Mouse (Mus musculus): Measurements from ENCODE around the gene Wdr70.

Gene Wdr70

GRCm38 (mm10) chr15:7934105-7934504 lies 164.9 kb downstream of the Wdr70 start:
- no peak for DNase-seq (ENCODE audit: low read depth)

DNA sequence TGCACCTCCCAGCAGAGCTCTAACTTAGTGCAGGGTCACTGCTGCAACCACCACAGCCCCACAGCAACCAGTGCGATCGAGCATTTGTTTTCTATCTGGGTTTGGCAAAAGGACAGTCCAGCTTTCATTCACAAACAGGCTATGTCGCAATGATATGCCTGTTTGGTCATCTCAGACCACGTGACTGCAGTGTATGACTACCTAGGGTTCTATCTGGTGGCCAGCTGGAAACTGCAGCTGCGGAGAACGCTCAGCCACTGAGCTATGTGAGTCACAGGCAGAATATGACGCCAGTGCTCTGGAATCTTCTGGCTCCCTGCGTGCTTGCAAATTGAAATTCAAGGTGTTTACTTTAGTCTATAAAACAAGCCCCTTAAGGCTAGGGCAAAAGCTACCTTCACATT lies 167.4 kb downstream of the Wdr70 start:
- DNase-seq (ENCODE audit: low read depth), result peak; percentile 87

GRCm38 (mm10) chr15:7925382-7925781 lies 173.6 kb downstream of the Wdr70 start:
- peak; percentile 44 for DNase-seq (ENCODE audit: low read depth)

DNA sequence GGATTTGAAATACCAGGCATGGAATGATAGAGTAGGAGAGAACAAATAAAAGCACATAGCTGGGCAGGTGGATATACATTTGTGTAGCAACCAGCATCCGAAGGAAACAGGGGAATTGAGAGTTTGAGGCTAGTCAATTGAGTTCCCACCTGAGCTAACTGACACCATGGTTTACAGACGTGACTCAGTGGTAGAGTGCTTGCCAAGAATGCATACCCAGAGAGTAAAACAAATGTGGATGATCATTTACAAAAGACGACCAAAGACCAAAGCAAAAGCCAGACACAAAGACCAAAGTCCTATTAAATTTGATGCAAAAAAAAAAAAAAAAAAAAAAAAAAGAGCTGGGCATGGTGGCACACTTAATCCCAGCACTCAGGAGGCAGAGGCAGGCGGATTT lies 175.7 kb downstream of the Wdr70 start:
- DNase-seq (ENCODE audit: low read depth), result no peak

DNA sequence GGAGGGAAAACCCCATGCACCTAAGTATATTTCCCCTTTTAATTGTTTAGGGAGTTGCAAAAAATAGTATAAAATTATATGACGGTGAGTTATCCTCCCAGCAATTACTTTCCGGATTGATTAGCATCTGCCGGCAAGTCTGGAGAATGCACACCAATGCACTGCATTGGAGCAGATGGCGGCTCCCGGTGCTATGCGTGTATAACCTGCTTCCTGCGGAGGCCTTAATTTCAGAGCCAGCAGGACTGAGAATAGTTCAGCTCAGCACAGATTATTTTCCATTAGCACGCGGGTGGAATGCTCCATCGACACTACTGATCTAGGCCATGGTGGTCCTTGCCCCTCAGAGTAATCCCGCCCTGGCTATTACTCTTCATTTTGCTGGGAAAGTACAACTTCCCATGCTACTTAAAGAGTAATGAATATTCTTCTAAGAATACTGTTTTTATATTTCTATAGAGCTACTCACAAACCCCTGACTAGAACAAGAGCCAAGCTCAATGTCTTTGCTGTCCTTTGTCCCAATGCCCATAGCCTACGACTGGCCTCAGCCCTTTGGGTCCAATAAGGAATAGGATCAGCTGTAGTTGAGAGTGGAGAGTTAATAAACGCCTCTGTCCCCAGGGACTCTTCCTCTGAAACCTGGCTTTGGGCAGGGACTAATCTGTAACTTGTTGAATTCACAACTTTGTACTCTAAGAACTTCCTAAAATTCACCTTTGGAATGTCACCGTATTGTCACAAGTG lies 176.5 kb downstream of the Wdr70 start:
- DNase-seq (ENCODE audit: low read depth), result no peak

DNA sequence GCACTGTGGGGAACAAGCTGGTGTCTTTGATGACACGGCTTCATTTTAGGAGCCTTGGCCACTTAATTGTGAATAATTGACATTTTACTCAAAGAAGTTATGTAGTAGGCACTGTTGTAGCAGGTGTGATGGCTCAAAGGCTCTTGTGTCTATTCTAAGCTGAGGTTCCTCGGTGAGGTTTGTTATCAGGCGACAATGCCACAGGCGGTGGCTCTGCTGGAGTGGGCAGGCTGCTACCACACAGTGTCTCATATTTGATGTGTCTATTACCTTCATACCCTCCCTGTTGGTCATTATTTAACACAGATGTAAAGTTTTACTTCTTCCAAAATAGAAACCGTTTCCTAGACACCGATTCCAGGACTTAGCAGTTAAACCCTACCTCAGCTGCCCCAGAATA lies 177.9 kb downstream of the Wdr70 start:
- no peak for DNase-seq (ENCODE audit: low read depth)

DNA sequence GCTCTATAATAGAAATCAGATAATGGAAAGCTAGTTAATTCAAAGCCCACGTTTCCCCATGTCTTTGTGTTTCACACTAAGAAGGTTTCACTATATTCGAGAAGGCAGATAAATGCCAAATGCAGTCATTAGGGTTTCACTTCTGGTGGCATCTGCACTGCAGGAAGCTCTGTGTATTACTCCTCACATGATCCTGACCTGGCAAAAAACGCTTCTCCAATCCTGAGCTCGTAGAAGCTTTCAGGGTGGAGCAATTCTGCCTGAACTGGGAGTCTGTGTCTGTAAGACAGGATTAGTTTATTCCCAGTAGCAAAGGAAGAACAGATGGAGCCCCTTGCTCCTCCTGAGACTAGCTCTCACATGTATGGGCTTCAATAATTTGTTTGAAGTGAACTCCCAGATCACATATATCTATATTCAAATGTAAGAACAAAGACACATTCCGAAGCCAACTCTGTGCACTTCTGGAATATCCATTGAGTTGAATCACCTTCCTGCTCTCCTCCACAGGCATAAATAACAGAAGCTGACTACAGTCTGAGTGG lies 192.4 kb downstream of the Wdr70 start:
- DNase-seq (ENCODE audit: low read depth), result no peak

DNA sequence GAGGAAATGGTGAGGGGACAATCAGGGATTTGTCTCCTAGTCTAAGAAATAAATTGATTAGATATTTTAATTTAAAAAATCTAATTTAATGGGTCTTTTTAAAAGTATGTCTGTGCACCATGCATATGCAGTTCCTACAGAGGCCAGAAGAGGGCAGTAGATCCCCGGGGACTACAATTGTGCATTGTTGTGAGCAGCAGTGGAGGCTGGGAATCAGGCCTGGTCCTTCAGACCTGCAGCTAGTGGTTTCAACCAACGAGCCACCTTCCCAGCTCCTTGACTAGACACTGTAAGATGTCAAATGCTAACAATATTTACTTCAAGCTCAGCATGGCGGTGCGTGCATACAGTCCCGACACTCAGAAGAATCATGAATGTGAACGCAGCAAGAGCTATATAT lies 199.7 kb downstream of the Wdr70 start:
- no peak for DNase-seq (ENCODE audit: low read depth)

GRCm38 (mm10) chr15:7891547-7892282 lies 207.3 kb downstream of the Wdr70 start:
- DNase-seq (ENCODE audit: low read depth), result peak; percentile 77

GRCm38 (mm10) chr15:7890286-7890685 lies 208.7 kb downstream of the Wdr70 start:
- no peak for DNase-seq (ENCODE audit: low read depth)

GRCm38 (mm10) chr15:7889362-7889674 lies 209.7 kb downstream of the Wdr70 start:
- DNase-seq (ENCODE audit: low read depth), result no peak

DNA sequence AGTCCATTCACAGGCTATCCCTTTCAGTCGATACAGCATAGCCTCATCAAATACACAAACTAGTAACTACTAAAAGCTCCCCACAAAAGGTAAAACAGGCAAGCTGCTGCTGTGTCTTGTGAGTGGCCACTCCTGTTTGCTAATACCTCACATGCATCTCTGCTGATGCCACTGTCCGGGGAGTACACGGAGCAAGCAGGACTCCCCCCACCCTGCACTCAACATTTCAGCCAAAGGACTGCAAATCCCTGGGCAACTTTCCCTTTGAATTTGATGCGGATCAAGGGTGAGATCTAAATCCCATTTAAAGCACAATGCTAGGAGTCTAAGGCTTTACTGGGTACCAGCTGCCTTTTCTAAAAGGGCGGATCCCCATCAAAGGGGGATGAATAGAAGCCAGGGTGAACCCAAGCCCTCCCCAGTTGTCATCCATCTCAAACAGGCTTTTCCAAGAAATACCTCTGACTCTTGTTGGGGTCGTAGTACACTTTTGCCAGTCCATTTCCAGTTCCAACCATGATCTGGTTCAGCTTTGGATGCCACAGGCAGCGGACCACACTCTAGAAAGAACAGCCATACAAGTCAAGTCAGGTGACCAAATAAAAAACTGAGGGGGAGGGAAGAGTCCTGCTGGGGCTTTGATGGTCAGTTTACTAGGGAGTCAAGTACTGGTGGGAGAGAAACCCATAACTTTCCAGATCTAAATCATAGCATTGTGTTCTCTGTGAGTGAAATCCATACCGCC lies 210.2 kb downstream of the Wdr70 start:
- no peak for DNase-seq (ENCODE audit: low read depth)

DNA sequence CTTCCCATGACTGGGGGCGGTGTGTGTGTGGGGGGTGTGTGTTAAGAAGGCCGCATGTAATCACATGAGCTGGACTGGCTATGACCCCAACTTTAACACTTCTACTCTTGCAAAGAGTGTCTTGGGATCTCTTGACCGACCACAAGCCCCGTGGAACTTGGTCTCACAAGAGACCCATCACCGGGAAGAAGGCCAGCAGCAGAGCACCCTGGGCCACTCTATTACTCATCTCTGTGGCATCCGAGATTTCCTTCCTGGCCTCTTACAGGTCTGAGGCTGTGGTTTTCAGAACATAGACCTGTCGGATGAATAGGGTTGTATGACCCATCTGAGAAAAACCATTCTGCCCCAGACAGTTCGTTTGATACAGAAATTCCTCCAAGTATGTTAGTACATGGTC lies 212.4 kb downstream of the Wdr70 start:
- DNase-seq (ENCODE audit: low read depth), result peak; percentile 69

DNA sequence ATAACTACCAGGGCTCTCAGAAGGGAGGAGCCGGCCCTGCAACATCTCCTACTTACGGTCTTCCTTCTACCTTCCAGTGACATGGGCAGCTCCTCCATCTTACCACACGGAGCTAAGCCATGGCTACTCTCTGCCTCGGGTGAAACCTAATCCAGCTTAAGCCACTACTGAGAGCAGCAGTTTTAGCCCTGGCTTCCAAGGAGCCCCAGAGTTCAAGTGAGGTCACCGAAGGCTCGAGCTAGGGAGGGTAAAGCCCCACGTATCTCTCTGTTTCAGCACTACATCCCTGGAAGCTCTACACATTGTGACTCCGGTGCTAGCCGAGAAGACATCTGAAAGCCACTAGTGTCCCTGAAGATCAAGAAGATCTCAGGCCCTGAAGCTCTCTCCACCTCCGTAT lies 213.9 kb downstream of the Wdr70 start:
- no peak for DNase-seq (ENCODE audit: low read depth)

DNA sequence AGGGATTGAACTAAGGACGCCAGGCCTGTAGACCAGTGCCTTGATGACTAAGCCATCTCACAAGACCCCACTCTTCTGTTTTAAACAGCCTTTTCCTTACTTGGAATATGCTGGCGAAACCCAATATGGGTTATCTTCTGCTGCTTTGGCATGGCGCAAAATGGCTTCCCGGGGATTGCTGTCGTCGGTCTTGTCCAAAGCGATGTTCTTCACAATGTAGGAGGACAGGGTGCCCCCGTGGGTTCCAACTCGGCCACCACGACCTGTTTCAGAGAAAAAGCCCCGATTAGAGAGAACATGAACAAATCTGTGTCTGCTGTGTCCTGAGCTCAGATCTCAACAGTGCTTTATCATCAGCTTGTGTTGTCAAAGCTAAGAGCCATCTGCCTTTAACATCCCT lies 214.8 kb downstream of the Wdr70 start:
- no peak for DNase-seq (ENCODE audit: low read depth)

DNA sequence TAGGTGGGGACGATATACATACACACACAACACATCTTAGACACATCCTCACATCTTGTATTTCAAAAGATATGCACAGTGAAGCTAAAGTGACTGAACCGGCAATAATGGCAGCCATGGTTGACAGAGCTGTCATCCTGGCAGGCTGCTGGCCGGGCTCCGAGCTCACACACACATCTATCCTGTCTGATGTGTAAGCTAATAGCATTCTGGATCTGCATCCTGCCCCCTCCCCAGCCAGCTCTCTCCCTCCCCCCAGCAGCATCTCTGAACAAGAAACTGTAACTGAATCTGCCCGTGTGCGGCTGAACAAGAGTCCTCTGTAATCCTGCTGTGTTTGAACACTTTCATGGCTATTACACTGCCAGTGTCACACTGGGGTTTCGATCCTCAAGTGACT lies 219.1 kb downstream of the Wdr70 start:
- DNase-seq (ENCODE audit: low read depth), result no peak

DNA sequence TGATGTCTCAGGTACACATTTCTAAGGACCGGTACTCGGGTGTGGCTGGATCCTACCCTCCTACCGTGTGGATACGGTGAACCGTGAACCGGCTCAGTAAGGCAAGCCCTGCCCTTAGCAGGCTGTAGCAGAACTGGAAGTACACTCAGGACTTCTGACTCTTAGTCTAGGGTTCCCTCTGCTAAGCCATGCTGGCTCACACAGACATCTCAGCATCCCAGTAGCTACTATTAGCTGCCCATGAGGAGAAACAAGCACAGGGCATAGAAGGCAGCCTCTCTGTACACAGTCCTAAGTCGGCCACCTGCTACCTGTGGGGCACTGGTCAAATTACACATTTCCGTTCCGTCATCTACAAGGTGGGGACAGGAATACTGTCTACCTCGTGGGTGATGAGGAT lies 220.1 kb downstream of the Wdr70 start:
- no peak for DNase-seq (ENCODE audit: low read depth)

- peak; percentile 77 for DNase-seq (ENCODE audit: low read depth)
Measured at GRCm38 (mm10) chr15:7877560-7878467, 221.2 kb downstream of the Wdr70 start.

DNA sequence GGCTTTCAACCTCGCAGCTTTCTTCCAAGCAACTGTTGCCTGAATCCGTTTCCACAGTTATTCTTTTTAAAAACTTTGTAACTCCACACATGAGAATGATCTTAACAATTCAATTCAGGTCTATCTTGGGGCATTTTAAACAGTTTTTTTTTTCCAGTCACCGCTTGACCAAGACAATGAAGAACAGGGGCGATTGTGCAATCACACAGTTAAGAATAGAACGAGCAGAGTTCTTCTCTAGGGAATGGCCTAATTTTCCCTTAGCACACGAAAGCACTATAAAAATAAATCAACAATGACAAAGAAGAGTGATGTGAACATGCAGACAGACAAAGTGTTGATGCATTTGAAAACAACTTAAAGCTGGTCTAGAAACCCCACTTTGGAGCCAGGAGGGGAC lies 223.1 kb downstream of the Wdr70 start:
- peak; percentile 22 for DNase-seq (ENCODE audit: low read depth)

DNA sequence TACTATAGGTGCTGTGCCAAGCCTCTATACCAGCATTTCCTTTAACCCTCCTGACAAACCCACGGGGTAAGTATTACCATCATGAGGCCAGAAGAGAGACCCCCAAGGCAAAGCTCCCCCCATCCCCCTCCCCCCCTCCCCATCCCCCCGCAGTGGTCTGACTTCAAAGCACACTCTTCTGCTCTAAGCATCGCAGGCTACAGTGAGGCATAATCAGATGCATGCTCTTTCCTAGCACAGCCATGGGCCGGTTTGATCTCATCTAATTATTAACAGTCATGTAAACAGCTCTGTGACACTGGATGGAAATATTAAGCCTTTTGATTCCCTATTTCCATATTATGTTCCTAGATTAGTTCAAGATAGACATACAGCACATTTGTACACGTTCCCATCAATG lies 226.5 kb downstream of the Wdr70 start:
- no peak for DNase-seq (ENCODE audit: low read depth)

GRCm38 (mm10) chr15:7865305-7865704 lies 233.7 kb downstream of the Wdr70 start:
- peak; percentile 10 for DNase-seq (ENCODE audit: low read depth)

- no peak for DNase-seq (ENCODE audit: low read depth)
Measured at GRCm38 (mm10) chr15:7863328-7863727, 235.7 kb downstream of the Wdr70 start.

Data from 416B (cell line).